Mouse (Mus musculus) kidney, adult 8-10 months (tissue): ENCODE measurements around the gene Myo1d.
"Not testable (repeated sequence)": the region's sequence is repeated elsewhere in the genome, so short reads cannot be mapped to it uniquely, and the experiment has no call there.

Experiments used
- DNase-seq, 2 experiments: peaks; one replicate each; pipeline ENCODE4 v3.0.0; 2022

Myo1d gene

DNA sequence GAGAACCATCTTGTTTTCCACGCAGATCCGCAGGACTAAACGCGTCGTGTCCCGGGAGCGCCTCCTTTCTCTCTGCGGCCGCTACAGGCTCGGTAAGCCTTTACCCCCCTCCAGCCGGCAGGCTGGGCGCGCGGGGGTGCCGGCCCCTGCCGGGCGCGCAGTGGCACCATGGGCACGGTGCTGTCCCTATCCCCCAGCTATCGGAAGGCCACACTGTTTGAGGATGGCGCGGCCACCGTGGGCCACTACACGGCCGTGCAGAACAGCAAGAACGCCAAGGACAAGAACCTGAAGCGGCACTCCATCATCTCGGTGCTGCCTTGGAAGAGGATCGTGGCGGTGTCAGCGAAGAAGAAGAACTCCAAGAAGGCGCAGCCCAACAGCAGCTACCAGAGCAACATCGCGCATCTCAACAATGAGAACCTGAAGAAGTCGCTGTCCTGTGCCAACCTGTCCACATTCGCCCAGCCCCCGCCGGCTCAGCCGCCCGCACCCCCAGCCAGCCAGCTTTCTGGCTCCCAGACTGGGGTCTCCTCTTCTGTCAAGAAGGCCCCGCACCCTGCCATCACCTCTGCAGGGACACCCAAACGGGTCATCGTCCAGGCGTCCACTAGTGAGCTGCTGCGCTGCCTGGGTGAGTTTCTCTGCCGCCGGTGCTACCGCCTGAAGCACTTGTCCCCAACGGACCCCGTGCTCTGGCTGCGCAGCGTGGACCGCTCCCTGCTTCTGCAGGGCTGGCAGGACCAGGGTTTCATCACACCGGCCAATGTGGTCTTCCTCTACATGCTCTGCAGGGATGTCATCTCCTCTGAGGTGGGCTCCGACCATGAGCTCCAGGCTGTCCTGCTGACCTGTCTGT lies 302.3 kb downstream of the Myo1d start:
- peak in 1 of 2 experiments; percentile 6 for DNase-seq

DNA sequence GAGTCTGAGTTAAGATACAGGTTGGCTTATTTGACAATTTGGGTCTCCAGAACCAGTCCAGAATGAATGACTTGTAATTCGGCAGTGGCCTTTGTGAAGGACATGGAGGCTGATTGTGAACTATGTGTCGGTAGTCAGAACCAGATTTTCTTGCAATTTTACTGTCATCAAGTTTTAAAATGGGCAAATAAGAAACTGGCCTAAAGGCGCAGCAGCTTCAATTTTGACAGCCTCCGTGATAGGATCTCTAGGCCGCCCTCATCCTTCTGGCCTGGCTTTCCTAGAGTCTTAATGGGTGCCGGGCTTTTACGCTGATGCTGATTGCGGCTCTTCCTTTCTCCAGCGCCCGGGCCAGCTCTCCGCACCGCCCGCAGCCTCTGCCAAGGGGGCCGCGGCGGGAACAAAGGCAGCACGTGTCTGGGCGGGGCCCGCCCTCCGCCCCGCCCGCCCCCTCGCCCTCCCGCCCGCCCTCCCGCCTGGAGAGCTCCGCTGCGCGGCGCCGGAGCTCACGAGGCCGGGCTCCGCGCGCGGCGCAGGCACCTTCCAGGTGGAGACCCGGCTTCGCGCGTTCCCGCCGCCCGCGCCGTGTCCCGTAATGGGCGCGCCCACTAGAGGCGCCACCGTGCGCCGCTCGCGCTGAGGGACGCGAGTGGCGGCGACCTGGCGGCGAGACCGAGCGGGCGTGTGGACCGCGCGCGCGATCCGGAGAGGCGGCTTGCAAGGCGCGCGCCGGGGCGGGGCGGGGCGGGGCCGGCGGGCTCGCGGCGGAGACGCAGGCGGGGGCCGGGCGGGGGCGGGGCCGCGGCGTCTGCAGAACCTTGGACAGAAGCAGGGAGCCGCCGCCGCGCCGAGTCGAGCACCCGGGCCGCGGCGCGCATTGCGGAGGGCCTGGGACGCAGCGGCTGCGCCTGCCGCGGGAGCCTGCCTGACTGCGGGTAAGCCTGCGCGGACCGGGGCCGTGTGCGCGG lies 303.3 kb downstream of the Myo1d start, which contains the start of gene Cdk5r1:
TSS of gene Cdk5r1 (plus strand) at position 802 of the 968 bp plus-strand sequence.
- DNase-seq: peak; percentile 80 to 82

GRCm38 (mm10) chr11:80475544-80475943 lies 304.3 kb downstream of the Myo1d start:
- no peak for DNase-seq

DNA sequence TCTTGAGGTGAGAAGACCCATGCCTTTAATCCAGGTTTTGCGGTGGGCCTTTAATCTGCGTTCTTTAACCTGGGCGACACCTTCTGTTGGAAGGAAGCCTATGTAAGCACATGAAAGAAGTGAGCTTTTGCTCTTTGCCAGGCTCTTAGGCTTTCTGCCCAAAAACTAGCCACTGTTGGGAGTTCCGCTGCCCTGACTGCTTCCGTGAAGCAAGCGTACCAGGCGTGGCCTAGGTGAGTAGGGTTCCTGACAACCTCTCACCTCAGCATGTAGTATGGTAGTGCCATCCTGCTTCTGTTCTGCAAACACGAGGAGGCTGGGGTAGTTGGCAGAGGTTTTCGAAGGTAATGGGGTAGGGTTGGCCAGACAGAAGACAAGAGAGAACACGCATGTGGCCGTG lies 305.0 kb downstream of the Myo1d start:
- no peak for DNase-seq

- DNase-seq: no peak
Observed at GRCm38 (mm10) chr11:80474175-80474691, 305.6 kb downstream of the Myo1d start.

- no peak for DNase-seq
Observed at GRCm38 (mm10) chr11:80471836-80472605, 307.8 kb downstream of the Myo1d start.

DNA sequence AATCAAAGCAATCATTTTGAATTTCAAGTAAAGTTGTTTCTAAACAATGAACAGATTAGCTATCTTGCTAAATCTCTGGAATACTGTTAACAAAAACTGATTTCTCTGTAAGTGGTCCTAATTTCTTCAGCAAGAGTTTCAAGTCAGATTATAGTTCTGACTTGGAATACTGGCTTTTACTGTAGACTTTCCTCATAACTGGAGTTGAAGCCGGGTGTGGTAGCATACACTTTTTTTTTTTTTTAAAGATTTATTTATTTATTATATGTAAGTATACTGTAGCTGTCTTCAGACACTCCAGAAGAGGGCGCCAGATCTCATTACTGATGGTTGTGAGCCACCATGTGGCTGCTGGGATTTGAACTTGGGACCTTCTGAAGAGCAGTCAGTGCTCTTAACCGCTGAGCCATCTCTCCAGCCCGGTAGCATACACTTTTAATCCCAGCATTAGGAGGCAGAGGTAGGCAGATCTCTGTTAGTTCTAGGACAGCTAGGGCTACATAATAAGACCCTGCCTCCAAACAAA lies 316.2 kb downstream of the Myo1d start:
- DNase-seq: not testable (repeated sequence)

- DNase-seq: no peak
Observed at GRCm38 (mm10) chr11:80453198-80453597, 326.6 kb downstream of the Myo1d start.

DNA sequence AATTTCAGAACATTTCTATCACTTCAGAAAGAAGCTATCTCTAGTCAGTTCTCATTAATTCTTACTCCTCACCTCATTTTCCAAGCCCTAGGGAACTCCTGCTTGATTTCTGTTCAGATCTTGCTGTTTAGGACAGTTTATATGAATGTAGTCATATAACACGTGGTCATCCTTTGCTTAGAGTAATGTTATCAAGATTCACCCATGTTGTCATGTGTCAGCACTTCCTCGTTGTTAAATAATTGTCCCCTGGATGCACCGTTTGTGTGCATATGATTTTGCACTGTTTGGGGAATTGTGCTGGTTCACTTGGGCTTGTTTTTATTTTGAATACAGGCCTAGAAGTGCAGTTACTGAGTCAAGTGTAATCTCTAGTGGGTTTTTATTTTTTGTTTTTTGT lies 327.6 kb downstream of the Myo1d start:
- no peak for DNase-seq

GRCm38 (mm10) chr11:80449859-80450258 lies 330.0 kb downstream of the Myo1d start:
- no peak for DNase-seq

GRCm38 (mm10) chr11:80446916-80447315 lies 332.9 kb downstream of the Myo1d start:
- peak in 1 of 2 experiments; percentile 26 for DNase-seq
